Mouse (Mus musculus) olfactory bulb, adult 2 months (tissue): ENCODE data around the gene Wdr41.

Experiments used
- CTCF ChIP-seq: fragments of 200-500 bp; IDR thresholded peaks from 2 replicates; pipeline ENCODE4 v1.5.1; 2012; ENCODE audit warnings: low read depth, mild to moderate bottlenecking, low read length, moderate library complexity; ENCODE audit not compliant: insufficient read depth
- POLR2A ChIP-seq: fragments of 200-500 bp; IDR thresholded peaks from 2 replicates; pipeline ENCODE4 v1.6.1; 2012; ENCODE audit warnings: mild to moderate bottlenecking, low read depth, low read length, moderate library complexity; ENCODE audit not compliant: insufficient read depth

- TF ChIP-seq CTCF (no peak), POLR2A (no peak)
Measured at GRCm38 (mm10) chr13:95050398-95050797, 74.3 kb downstream of the Wdr41 start.
